Mouse (Mus musculus): Measurements from ENCODE around the gene Usp17la. TPM values are rescaled to one million over a fixed set of nuclear protein-coding genes. Genes with fewer than 3 reads are reported as not detected.
"Not testable (repeated sequence)": the region's sequence is repeated elsewhere in the genome, so short reads cannot be mapped to it uniquely, and the experiment has no call there.

The Usp17la gene
- total RNA-seq (2021) = not detected

DNA sequence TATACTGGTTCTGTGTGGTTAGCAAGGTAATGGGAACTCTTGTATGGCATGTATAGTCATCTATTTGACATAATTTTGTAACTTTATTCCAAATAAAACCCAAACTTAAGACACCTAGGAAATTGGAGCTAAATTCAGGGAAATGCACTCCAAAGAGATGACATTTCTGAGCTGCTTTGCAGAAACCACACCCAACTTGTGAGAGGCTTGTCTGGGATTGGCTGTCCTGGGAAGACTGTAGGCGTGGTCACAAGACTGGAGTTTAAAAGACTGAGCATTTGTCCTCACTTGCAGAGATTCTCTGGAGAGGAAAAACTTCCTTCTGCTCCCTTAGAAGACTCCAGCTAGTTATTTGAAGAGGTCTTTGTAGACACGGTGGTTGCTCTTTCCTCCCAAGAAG, at the start of gene Usp17la:
TSS of gene Usp17la (plus strand) at position 301 of the 400 bp plus-strand sequence.
- DNase-seq (ENCODE audit: low spot score in 2 of 2); intact Hi-C loops (cut with DNase I): not testable (repeated sequence)

DNA sequence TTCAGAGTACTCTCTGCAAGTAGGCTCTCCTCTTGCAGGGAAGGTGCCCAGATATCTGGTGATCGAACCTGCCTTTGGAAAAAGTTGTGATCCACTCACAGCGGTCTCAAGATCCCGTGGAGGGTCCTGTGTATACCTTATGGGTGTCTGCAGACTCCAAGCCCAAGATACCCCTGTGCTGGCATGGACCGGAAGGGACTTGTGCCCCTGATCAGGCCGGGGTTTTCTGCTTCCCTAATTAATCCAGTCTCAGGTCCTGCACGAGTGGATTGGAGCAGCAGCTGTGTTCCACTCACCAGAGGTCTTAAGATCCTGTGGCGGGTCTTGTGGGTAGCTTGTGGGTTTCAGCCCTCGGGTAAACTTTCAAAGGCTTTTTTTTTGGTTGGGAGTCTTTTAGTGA, 46.5 kb upstream of the Usp17la start:
- intact Hi-C loops (cut with DNase I) = not testable (repeated sequence)

DNA sequence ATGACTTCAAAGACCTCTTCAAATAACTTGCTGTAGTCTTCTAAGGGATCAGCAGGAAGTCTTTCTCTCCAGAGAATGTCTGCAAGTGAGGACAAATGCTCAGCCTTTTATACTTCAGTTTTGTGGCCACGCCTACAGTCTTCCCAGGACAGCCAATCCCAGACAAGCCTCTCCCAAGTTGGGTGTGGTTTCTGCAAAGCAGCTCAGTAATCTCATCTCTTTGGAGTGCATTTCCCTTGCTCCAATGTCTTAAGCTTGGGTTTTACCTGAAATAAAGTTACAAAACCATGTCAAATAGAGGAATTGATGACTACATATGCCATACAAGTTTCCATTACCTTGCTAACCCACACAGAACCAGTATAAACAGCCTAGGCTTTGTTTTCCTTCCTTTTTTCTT, 14.3 kb upstream of the Usp17la start, which contains the start of gene Usp17lb:
TSS of gene Usp17lb (minus strand) at position 101 of the 400 bp plus-strand sequence.
- intact Hi-C loops (cut with DNase I) = no loop called here
- DNase-seq (ENCODE audit: low spot score in 2 of 2) = no peak

More for the DNA sequence above, 46.5 kb upstream of the Usp17la start:
- DNase-seq (ENCODE audit: low spot score in 2 of 2) = not testable (repeated sequence)

DNA sequence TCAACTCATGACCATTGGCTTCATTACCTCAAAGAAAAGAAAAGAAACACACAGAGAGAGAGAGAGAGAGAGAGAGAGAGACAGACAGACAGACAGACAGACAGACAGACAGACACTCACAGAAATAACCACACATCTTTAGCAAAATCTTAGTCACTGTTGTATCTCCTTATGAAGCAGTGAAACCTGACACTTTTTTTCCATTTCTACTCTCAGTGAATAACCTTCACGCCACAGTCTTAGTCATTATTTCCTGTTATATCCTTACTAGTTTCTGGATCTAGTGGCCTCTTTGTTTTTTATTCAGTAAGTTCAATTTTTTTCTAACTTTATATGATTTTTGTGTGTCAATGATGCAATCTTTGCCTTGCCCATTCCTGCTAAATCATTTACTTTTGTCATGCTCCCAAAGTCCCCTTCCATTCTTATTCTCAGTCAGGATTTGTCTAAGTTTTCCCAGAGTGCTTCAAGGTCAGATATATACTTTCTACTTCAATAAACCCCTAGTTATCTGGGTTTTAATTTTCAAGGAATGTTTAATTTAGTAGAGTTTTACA, 13.0 kb upstream of the Usp17la start:
- intact Hi-C loops (cut with DNase I) = no loop called here

DNA sequence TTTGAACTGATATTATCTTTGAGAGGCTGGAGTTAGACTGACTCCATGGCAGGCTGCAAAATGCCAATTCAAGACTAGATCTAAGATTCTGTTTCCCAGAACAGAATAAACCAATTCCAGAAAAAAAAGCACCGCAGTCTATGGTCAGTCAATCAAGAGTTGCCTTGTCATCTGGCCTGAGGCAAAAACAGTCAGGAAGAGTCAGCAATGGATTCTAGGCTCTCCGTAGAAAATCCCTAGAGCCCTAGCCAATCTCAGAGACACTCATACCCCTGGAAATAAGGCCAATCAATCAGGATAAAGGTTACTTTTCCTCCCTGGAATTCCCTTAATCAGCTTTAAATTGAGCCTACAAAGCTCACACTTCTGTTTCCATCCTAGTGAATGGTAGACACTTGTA, 5.3 kb upstream of the Usp17la start:
- DNase-seq (ENCODE audit: low spot score in 2 of 2); intact Hi-C loops (cut with DNase I): not testable (repeated sequence)

More for the DNA sequence above, 13.0 kb upstream of the Usp17la start:
- DNase-seq (ENCODE audit: low spot score in 2 of 2) = no peak

DNA sequence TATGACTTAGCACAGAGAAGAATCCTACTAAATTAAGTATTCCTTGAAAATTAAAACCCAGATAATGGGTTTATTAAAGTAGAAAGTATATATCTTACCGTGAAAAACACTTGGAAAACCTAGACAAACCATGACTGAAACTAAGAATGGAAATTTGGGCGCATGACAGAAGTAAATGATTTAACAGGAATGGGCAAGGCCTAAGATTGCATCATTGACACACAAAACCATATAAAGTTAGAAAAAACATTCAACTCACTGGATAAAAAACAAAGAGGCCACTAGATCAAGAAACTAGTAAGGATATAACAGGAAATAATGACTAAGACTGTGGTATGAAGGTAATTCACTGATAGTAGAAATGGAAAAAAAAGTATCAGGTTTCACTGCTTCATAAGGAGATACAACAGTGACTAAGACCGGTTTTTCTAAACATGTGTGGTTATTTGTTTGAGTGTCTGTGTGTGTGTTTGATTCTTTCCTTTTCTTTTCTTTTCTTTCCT, 1.5 kb upstream of the Usp17la start:
- intact Hi-C loops (cut with DNase I) = no loop called here
- no peak for DNase-seq (ENCODE audit: low spot score in 2 of 2)

DNA sequence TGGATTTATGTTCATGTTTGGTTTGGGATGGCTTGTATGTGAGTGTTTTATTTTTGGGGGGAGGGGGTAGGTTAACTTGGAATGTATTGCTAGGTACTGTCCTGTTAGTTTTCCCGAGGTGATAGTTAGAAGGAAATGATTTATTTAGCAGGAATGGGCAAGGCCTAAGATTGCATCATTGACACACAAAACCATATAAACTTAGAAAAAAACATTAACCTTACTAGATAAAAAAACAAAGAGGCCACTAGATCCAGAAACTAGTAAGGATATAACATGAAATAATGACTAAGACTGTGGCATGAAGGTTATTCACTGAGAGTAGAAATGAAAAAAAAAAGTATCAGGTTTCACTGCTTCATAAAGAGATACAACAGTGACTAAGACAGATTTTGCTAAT, 874 bp downstream of the Usp17la start:
- no peak for DNase-seq (ENCODE audit: low spot score in 2 of 2)
- intact Hi-C loops (cut with DNase I) = no loop called here

DNA sequence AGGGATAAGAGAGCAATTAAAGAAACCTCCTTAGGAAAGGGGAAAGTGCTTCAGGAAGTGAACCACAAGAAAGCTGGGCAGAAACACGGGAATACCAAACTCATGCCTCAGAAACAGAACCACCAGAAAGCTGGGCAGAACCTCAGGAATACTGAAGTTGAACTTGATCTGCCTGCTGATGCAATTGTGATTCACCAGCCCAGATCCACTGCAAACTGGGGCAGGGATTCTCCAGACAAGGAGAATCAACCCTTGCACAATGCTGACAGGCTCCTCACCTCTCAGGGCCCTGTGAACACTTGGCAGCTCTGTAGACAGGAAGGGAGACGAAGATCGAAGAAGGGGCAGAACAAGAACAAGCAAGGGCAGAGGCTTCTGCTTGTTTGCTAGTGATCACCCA, 4.6 kb downstream of the Usp17la start:
- intact Hi-C loops (cut with DNase I) = no loop called here
- no peak for DNase-seq (ENCODE audit: low spot score in 2 of 2)

DNA sequence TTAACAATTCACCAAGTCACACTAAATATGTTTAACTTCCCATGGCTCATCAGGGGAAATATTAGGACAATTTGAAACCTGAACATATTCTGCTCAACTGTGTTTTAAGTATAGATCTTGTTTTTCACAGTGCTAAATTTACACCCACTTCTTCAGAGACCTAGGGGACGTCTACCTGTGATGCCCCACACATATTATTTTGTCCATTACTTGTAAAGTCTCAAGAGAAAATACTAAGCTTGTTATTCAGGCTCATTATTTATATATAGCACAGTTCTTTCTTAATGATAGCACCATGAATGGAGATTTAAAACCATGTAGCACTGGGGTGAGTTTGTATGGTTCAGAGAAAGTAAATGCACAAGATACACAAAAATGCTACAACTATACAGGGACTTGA, 20.9 kb downstream of the Usp17la start, which contains the start of gene Olfr665:
TSS of gene Olfr665 (plus strand) at position 301 of the 400 bp plus-strand sequence.
- intact Hi-C loops (cut with DNase I) = no loop called here
- DNase-seq (ENCODE audit: low spot score in 2 of 2) = no peak

DNA sequence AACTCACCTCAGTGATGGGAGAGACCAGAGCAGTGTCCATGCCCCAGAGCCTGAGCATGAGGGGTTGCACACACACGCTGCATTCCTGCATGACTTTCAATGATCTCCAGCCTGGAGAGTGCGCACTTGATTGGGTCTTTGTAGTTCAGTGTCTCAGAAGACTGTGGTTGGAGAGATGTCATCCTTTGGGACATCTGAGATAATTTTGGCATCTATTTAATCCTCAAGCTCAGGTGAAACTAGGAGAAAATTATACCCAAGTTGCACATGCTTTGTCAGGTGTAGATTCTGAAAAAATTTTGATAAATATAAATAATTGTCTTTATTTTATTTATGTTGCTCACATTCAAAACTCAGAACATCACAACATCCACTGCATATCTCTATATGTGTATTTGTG, 39.0 kb downstream of the Usp17la start, which contains the start of gene Olfr666:
TSS of gene Olfr666 (minus strand) at position 101 of the 400 bp plus-strand sequence.
- intact Hi-C loops (cut with DNase I) = no loop called here
- DNase-seq (ENCODE audit: low spot score in 2 of 2) = no peak

Other genes starting within 250 kb of the Usp17la start
- not detected for gene Olfr656, start 243.1 kb upstream of the Usp17la start, total RNA-seq (2021)
- gene Olfr657, start 232.2 kb upstream of the Usp17la start, total RNA-seq (2021) = not detected
- not detected for gene Olfr658, start 209.7 kb upstream of the Usp17la start, total RNA-seq (2021)
- not detected for gene Olfr659, start 190.3 kb upstream of the Usp17la start, total RNA-seq (2021)
- gene Olfr661, start 170.5 kb upstream of the Usp17la start, total RNA-seq (2021) = not detected
- not detected for gene Usp17le, start 79.5 kb upstream of the Usp17la start, total RNA-seq (2021)
- gene Usp17lb, start 14.4 kb upstream of the Usp17la start, total RNA-seq (2021) = not detected
- gene Olfr665, start 21.0 kb downstream of the Usp17la start, total RNA-seq (2021) = not detected
- gene Olfr666, start 38.9 kb downstream of the Usp17la start, total RNA-seq (2021) = not detected
- gene Olfr667, start 64.5 kb downstream of the Usp17la start, total RNA-seq (2021) = not detected
- not detected for gene Olfr668, start 71.0 kb downstream of the Usp17la start, total RNA-seq (2021)
- gene Olfr669, start 77.2 kb downstream of the Usp17la start, total RNA-seq (2021) = not detected
- gene Olfr670, start 105.6 kb downstream of the Usp17la start, total RNA-seq (2021) = not detected
- gene Olfr671, start 122.1 kb downstream of the Usp17la start, total RNA-seq (2021) = not detected
- not detected for gene Olfr672, start 145.0 kb downstream of the Usp17la start, total RNA-seq (2021)
- gene Olfr675, start 171.5 kb downstream of the Usp17la start, total RNA-seq (2021) = not detected
- not detected for gene Olfr676, start 175.7 kb downstream of the Usp17la start, total RNA-seq (2021)
- gene Olfr677, start 194.4 kb downstream of the Usp17la start, total RNA-seq (2021) = not detected
- not detected for gene Olfr678, start 207.5 kb downstream of the Usp17la start, total RNA-seq (2021)
- gene Olfr679, start 224.2 kb downstream of the Usp17la start, total RNA-seq (2021) = not detected
- gene Olfr680-ps1, start 235.8 kb downstream of the Usp17la start, total RNA-seq (2021) = not detected